Mouse (Mus musculus) heart, postnatal 0 days (tissue): Measurements from ENCODE around the gene Slc36a3. TPM values are rescaled to one million over a fixed set of nuclear protein-coding genes. Genes with fewer than 3 reads are reported as not detected.
A peak's percentile ranks its signal among the peaks of the same experiment; 100 is the strongest.

Experiments
- ATAC-seq: fragments of 200-750 bp; cut with Nextera tagmentation; 2 replicates; pipeline ENCODE4 v1.8.0; 2017; ENCODE audit warnings: low read depth, moderate number of reproducible peaks, moderate library complexity; ENCODE audit not compliant: insufficient read depth
- DNase-seq: peaks from one replicate; pipeline ENCODE4 v3.0.0-alpha.2; 2016; ENCODE audit warnings: low spot score
- H3K27ac ChIP-seq: fragments of 300-500 bp; sonication (generic); 2 replicates; pipeline ENCODE4 v1.5.1; 2014; ENCODE audit warnings: low read depth, mild to moderate bottlenecking
- H3K27me3 ChIP-seq: fragments of 300-500 bp; sonication (generic); 2 replicates; pipeline ENCODE4 v1.6.1; 2014; ENCODE audit warnings: low read length, mixed read lengths; ENCODE audit not compliant: control insufficient read depth, insufficient read depth
- H3K36me3 ChIP-seq: fragments of 300-500 bp; sonication (generic); replicated peaks from 2 replicates; pipeline ENCODE4 v1.6.1; 2014; ENCODE audit warnings: low read length, mixed read lengths; ENCODE audit not compliant: control insufficient read depth, insufficient read depth
- H3K4me1 ChIP-seq: fragments of 300-500 bp; sonication (generic); 2 replicates; pipeline ENCODE4 v1.6.1; 2014; ENCODE audit warnings: antibody characterized with exemption; ENCODE audit not compliant: control insufficient read depth, insufficient read depth
- H3K4me2 ChIP-seq: fragments of 300-500 bp; sonication (generic); 2 replicates; pipeline ENCODE4 v1.6.1; 2014; ENCODE audit warnings: low read depth, mild to moderate bottlenecking, low read length, moderate library complexity
- H3K4me3 ChIP-seq: fragments of 300-500 bp; sonication (generic); 2 replicates; pipeline ENCODE4 v1.5.1; 2014; ENCODE audit warnings: low read depth, low read length
- H3K9ac ChIP-seq: fragments of 300-500 bp; sonication (generic); replicated peaks from 2 replicates; pipeline ENCODE4 v1.6.1; 2014; ENCODE audit warnings: low read depth, low read length, mixed read lengths
- H3K9me3 ChIP-seq: fragments of 300-500 bp; sonication (generic); replicated peaks from 2 replicates; pipeline ENCODE4 v1.6.1; 2016; ENCODE audit warnings: low read length; ENCODE audit not compliant: control insufficient read depth
- CTCF ChIP-seq: IDR thresholded peaks from 2 replicates; pipeline ENCODE4 v1.5.1; 2016; ENCODE audit warnings: antibody characterized with exemption, control low read depth, low read depth
- EP300 ChIP-seq: IDR thresholded peaks from 2 replicates; pipeline ENCODE4 v1.6.1; 2016; ENCODE audit warnings: antibody characterized with exemption, low read depth
- WGBS: fragments of 180-500 bp; shearing (Covaris S2); extraction: QIAGEN DNeasy Blood & Tissue Kit; methylation state at CpG from one replicate; pipeline ENCODE4 v1.1.7; 2014; 5-methylcytosine and 5-hydroxymethylcytosine counted together
- polyA plus RNA-seq: library from polyadenylated mRNA; unstranded; fragments of >200 nt; fragmentation: Nextera tagmentation; extraction: Ambion mirVana; gene quantifications from 2 replicates; pipeline ENCODE4 v1.2.1, GENCODE M21; 2015
- total RNA-seq: library from RNA; depleted of rRNA; stranded (reverse); fragments of >200 nt; gene quantifications from 2 replicates; pipeline ENCODE4 v1.2.3, GENCODE M21; 2014; ENCODE audit warnings: low replicate concordance; rRNA removed

Gene Slc36a3
- total and polyA plus RNA-seq, 2 experiments from 2014 or later: not detected

- TF ChIP-seq CTCF (no peak), EP300 (no peak)
- DNase-seq (peak; percentile 83), ATAC-seq (peak; percentile 83)
- Histone ChIP-seq H3K9me3 (peaks cover 3% of the 10 kb centered on the region; the same call in 1 of the 2 replicates), H3K27me3 (no peaks in the 10 kb centered on the region), H3K36me3 (no peaks in the 10 kb centered on the region), H3K4me1 (peaks cover 45% of the 10 kb centered on the region), H3K27ac (peak within 1 kb of the TSS; percentile 95), H3K4me3 (peak within 1 kb of the TSS; percentile 54), H3K4me2 (peak within 1 kb of the TSS; percentile 89), H3K9ac (peak within 1 kb of the TSS; percentile 66)
- WGBS: under 1% methylated on average over 49 of the region's 50 CpGs
Observed at GRCm38 (mm10) chr11:55077331-55078231, 73.9 kb downstream of the Slc36a3 start, which contains the start of gene Ccdc69. Gene Ccdc69 (minus strand): TSS chr11:55078131.

GRCm38 (mm10) chr11:55076234-55076633, 75.3 kb downstream of the Slc36a3 start:
- no peak overlapping the region for H3K4me3 ChIP-seq
- no peaks in the 10 kb centered on the region for H3K36me3 ChIP-seq
- peak overlapping the region; percentile 89 for H3K4me2 ChIP-seq
- H3K9me3 ChIP-seq: 0 out of 2 replicates have a peak, but pooled peaks cover 3% of the 10 kb centered on the region
- peaks cover 45% of the 10 kb centered on the region for H3K4me1 ChIP-seq
- ATAC-seq: no peak
- no peak for DNase-seq
- H3K9ac ChIP-seq: no peak overlapping the region; the same call in 1 of the 2 replicates
- H3K27ac ChIP-seq: peak overlapping the region; percentile 95
- 68% methylated on average over 5 of the region's 5 CpGs for WGBS
- H3K27me3 ChIP-seq: no peaks in the 10 kb centered on the region
- TF ChIP-seq EP300: no peak

GRCm38 (mm10) chr11:55075602-55076001, 75.9 kb downstream of the Slc36a3 start:
- Histone ChIP-seq H3K9me3 (0 out of 2 replicates have a peak, but pooled peaks cover 3% of the 10 kb centered on the region), H3K36me3 (no peaks in the 10 kb centered on the region), H3K27me3 (no peaks in the 10 kb centered on the region), H3K4me2 (no peak overlapping the region), H3K4me3 (no peak overlapping the region), H3K4me1 (peaks cover 45% of the 10 kb centered on the region), H3K9ac (no peak overlapping the region), H3K27ac (peak overlapping the region; percentile 95)
- WGBS: 24% methylated on average over 2 of the region's 2 CpGs
- TF ChIP-seq CTCF: no peak
- no peak for TF ChIP-seq EP300
- peak; percentile 79 for DNase-seq
- ATAC-seq: peak; percentile 50; the same call in 1 of the 2 replicates

Other genes with a start within 250 kb of the Slc36a3 start
- 114 and 243 TPM in 2 replicates for gene Gpx3, start 249.3 kb downstream of the Slc36a3 start, total RNA-seq
- 788 and 904 TPM in 2 replicates for gene Gpx3, start 249.3 kb downstream of the Slc36a3 start, polyA plus RNA-seq
- 16.6 and 19.9 TPM in 2 replicates for gene Tnip1, start 188.8 kb downstream of the Slc36a3 start, total RNA-seq
- 19.7 and 22.7 TPM in 2 replicates for gene Tnip1, start 188.8 kb downstream of the Slc36a3 start, polyA plus RNA-seq
- gene Anxa6, start 118.3 kb downstream of the Slc36a3 start, total RNA-seq: 306 and 424 TPM in 2 replicates
- 250 and 254 TPM in 2 replicates for gene Anxa6, start 118.3 kb downstream of the Slc36a3 start, polyA plus RNA-seq
- gene Ccdc69, start 73.6 kb downstream of the Slc36a3 start, total RNA-seq: 17.6 and 22.2 TPM in 2 replicates
- 22.0 and 22.3 TPM in 2 replicates for gene Ccdc69, start 73.6 kb downstream of the Slc36a3 start, polyA plus RNA-seq
- 17.2 and 23.9 TPM in 2 replicates for gene Gm2a, start 53.6 kb downstream of the Slc36a3 start, total RNA-seq
- gene Gm2a, start 53.6 kb downstream of the Slc36a3 start, polyA plus RNA-seq: 26.9 and 27.2 TPM in 2 replicates
- gene Slc36a2, start 33.4 kb upstream of the Slc36a3 start, total RNA-seq: 2.5 and 10.2 TPM in 2 replicates
- 6.6 and 7.0 TPM in 2 replicates for gene Slc36a2, start 33.4 kb upstream of the Slc36a3 start, polyA plus RNA-seq
- gene Slc36a1, start 52.6 kb upstream of the Slc36a3 start, total RNA-seq: 6.9 and 7.8 TPM in 2 replicates
- 0.71 and 1.00 TPM in 2 replicates for gene Slc36a1, start 52.6 kb upstream of the Slc36a3 start, polyA plus RNA-seq
- gene Fat2, start 184.9 kb upstream of the Slc36a3 start, total RNA-seq: 1.1 TPM in 1 of 2 replicates, not detected in the other
- 0.01 TPM in 1 of 2 replicates, not detected in the other for gene Fat2, start 184.9 kb upstream of the Slc36a3 start, polyA plus RNA-seq